Mouse (Mus musculus) forebrain, embryonic 13.5 days (tissue): ENCODE measurements around the gene Camk1d. TPM values are rescaled to one million over a fixed set of nuclear protein-coding genes. Genes with fewer than 3 reads are reported as not detected.
A peak's percentile ranks its signal among the peaks of the same experiment; 100 is the strongest.
"Not testable (repeated sequence)": the region's sequence is repeated elsewhere in the genome, so short reads cannot be mapped to it uniquely, and the experiment has no call there.

Source experiments
- ATAC-seq: fragments of 200-750 bp; cut with Nextera tagmentation; 2 replicates; pipeline ENCODE4 v1.8.0; 2017
- H3K27ac ChIP-seq: fragments of 300-500 bp; sonication (generic); 2 replicates; pipeline ENCODE4 v1.5.1; 2015; ENCODE audit warnings: inconsistent platforms, mild to moderate bottlenecking, moderate library complexity
- H3K27me3 ChIP-seq: fragments of 300-500 bp; sonication (generic); 2 replicates; pipeline ENCODE4 v1.6.1; 2015; ENCODE audit warnings: mild to moderate bottlenecking, inconsistent platforms
- H3K36me3 ChIP-seq: fragments of 300-500 bp; sonication (generic); 2 replicates; pipeline ENCODE4 v1.6.1; 2015; ENCODE audit warnings: mild to moderate bottlenecking, inconsistent platforms; ENCODE audit not compliant: poor library complexity, severe bottlenecking
- H3K4me1 ChIP-seq: fragments of 300-500 bp; sonication (generic); 2 replicates; pipeline ENCODE4 v1.6.1; 2015; ENCODE audit warnings: inconsistent platforms
- H3K4me2 ChIP-seq: fragments of 300-500 bp; sonication (generic); 2 replicates; pipeline ENCODE4 v1.6.1; 2015; ENCODE audit warnings: inconsistent platforms, mild to moderate bottlenecking, moderate library complexity
- H3K4me3 ChIP-seq: fragments of 300-500 bp; sonication (generic); 2 replicates; pipeline ENCODE4 v1.5.1; 2015; ENCODE audit warnings: mild to moderate bottlenecking, inconsistent platforms
- H3K9ac ChIP-seq: fragments of 300-500 bp; sonication (generic); 2 replicates; pipeline ENCODE4 v1.6.1; 2015; ENCODE audit warnings: mild to moderate bottlenecking, inconsistent platforms
- H3K9me3 ChIP-seq: fragments of 300-500 bp; sonication (generic); replicated peaks from 2 replicates; pipeline ENCODE4 v1.6.1; 2016; ENCODE audit warnings: inconsistent platforms
- WGBS: fragments of 180-500 bp; shearing (Covaris S2); methylation state at CpG from one replicate; pipeline ENCODE4 v1.1.7; 2015; 5-methylcytosine and 5-hydroxymethylcytosine counted together
- polyA plus RNA-seq: library from polyadenylated mRNA; unstranded; fragments of >200 nt; fragmentation: Nextera tagmentation; extraction: Ambion mirVana; gene quantifications from 2 replicates; pipeline ENCODE4 v1.2.1, GENCODE M21; 2015

Gene Camk1d
- polyA plus RNA-seq, 1 experiment from 2014 or later, result 2.8 TPM

- WGBS, result 85% methylated on average over 5 of the region's 5 CpGs
- no peaks in the 10 kb centered on the region for H3K36me3 ChIP-seq
- ATAC-seq, result no peak
- H3K27ac ChIP-seq, result no peak overlapping the region
- no peak overlapping the region for H3K9ac ChIP-seq
- no peak overlapping the region for H3K4me2 ChIP-seq
- no peaks in the 10 kb centered on the region for H3K27me3 ChIP-seq
- no peak overlapping the region for H3K4me3 ChIP-seq
- no peaks in the 10 kb centered on the region for H3K4me1 ChIP-seq
- no peaks in the 10 kb centered on the region; the same call in 1 of the 2 replicates for H3K9me3 ChIP-seq
Measured at GRCm38 (mm10) chr2:5286189-5287043, 427.9 kb downstream of the Camk1d start.

DNA sequence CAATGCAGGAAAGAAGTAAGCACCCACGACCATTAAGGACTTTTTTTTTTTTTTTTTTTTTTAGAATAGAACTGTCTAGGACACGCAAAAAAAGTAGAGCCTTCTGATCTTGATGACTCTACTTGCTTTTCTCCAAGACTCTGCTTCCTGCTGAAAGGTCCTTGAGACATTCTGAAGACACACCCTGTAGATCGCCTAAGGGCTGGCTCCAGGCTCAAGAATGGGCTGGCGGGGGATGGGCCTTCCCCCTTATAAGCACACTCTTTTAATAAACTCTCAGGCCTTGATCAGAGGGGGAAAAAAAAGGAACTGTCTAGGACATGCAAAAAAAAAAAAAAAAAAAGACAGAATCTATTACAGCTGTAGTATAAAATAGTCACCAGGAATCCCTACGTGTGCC is 430.0 kb downstream of the Camk1d start:
- no peaks in the 10 kb centered on the region for H3K4me1 ChIP-seq
- no peak overlapping the region for H3K4me2 ChIP-seq
- ATAC-seq, result no peak
- no peaks in the 10 kb centered on the region for H3K36me3 ChIP-seq
- no peak overlapping the region for H3K4me3 ChIP-seq
- no peak overlapping the region for H3K9ac ChIP-seq
- WGBS, result 83% methylated on average over 5 of the region's 5 CpGs
- no peak overlapping the region for H3K27ac ChIP-seq
- H3K9me3 ChIP-seq, result no peaks in the 10 kb centered on the region; the same call in 1 of the 2 replicates
- no peaks in the 10 kb centered on the region for H3K27me3 ChIP-seq

GRCm38 (mm10) chr2:5282623-5283022 is 431.7 kb downstream of the Camk1d start:
- Histone ChIP-seq H3K27me3 (no peaks in the 10 kb centered on the region), H3K27ac (no peak overlapping the region), H3K4me3 (no peak overlapping the region), H3K9ac (no peak overlapping the region), H3K4me2 (no peak overlapping the region), H3K9me3 (no peaks in the 10 kb centered on the region; the same call in 1 of the 2 replicates), H3K4me1 (no peaks in the 10 kb centered on the region), H3K36me3 (no peaks in the 10 kb centered on the region)
- no peak for ATAC-seq
- 68% methylated on average over 4 of the region's 4 CpGs for WGBS

GRCm38 (mm10) chr2:5267980-5268379 is 446.3 kb downstream of the Camk1d start:
- H3K27me3 ChIP-seq, result no peaks in the 10 kb centered on the region
- no peaks in the 10 kb centered on the region; the same call in 1 of the 2 replicates for H3K9me3 ChIP-seq
- no peak overlapping the region for H3K27ac ChIP-seq
- WGBS, result 70% methylated on average over 2 of the region's 2 CpGs
- ATAC-seq, result no peak
- no peak overlapping the region for H3K4me2 ChIP-seq
- no peak overlapping the region for H3K4me3 ChIP-seq
- H3K4me1 ChIP-seq, result no peaks in the 10 kb centered on the region
- no peaks in the 10 kb centered on the region for H3K36me3 ChIP-seq
- no peak overlapping the region for H3K9ac ChIP-seq

- Histone ChIP-seq H3K9ac (no peak overlapping the region), H3K4me3 (no peak overlapping the region), H3K4me2 (no peak overlapping the region), H3K27ac (peak overlapping the region; percentile 25; the same call in 1 of the 2 replicates), H3K27me3 (no peaks in the 10 kb centered on the region), H3K4me1 (peaks cover 9% of the 10 kb centered on the region; the same call in 1 of the 2 replicates), H3K9me3 (no peaks in the 10 kb centered on the region), H3K36me3 (no peaks in the 10 kb centered on the region)
- peak; percentile 67 for ATAC-seq
- 60% methylated on average over 2 of the region's 2 CpGs for WGBS
Measured at GRCm38 (mm10) chr2:5262279-5262678, 452.0 kb downstream of the Camk1d start.

GRCm38 (mm10) chr2:5258250-5258649 is 456.1 kb downstream of the Camk1d start:
- no peak for ATAC-seq
- peaks cover 9% of the 10 kb centered on the region; the same call in 1 of the 2 replicates for H3K4me1 ChIP-seq
- WGBS, result 90% methylated on average over 3 of the region's 3 CpGs

GRCm38 (mm10) chr2:5249969-5250368 is 464.3 kb downstream of the Camk1d start:
- H3K4me3 ChIP-seq, result no peak overlapping the region
- H3K4me1 ChIP-seq, result no peaks in the 10 kb centered on the region
- ATAC-seq, result peak; percentile 82; the same call in 1 of the 2 replicates
- H3K9ac ChIP-seq, result no peak overlapping the region
- 79% methylated on average over 12 of the region's 12 CpGs for WGBS
- H3K9me3 ChIP-seq, result no peaks in the 10 kb centered on the region
- peak overlapping the region; percentile 27; the same call in 1 of the 2 replicates for H3K27ac ChIP-seq
- no peaks in the 10 kb centered on the region for H3K27me3 ChIP-seq
- no peak overlapping the region for H3K4me2 ChIP-seq
- no peaks in the 10 kb centered on the region for H3K36me3 ChIP-seq

More at GRCm38 (mm10) chr2:5258250-5258649, 456.1 kb downstream of the Camk1d start:
- Histone ChIP-seq H3K4me3 (no peak overlapping the region), H3K27ac (no peak overlapping the region), H3K9ac (no peak overlapping the region), H3K36me3 (no peaks in the 10 kb centered on the region), H3K9me3 (no peaks in the 10 kb centered on the region), H3K4me2 (no peak overlapping the region), H3K27me3 (no peaks in the 10 kb centered on the region)

- not testable (repeated sequence) for H3K4me3 ChIP-seq, ATAC-seq, H3K27me3 ChIP-seq, H3K9ac ChIP-seq, H3K27ac ChIP-seq, H3K9me3 ChIP-seq, H3K4me2 ChIP-seq, H3K4me1 ChIP-seq, H3K36me3 ChIP-seq
- 95% methylated on average over 6 of the region's 6 CpGs for WGBS
Measured at GRCm38 (mm10) chr2:5249199-5249598, 465.1 kb downstream of the Camk1d start.

Other genes with a start within 250 kb of the Camk1d start
- 56.3 and 58.4 TPM in 2 replicates for gene Nudt5, start 130.5 kb upstream of the Camk1d start, polyA plus RNA-seq
- gene Cdc123, start 130.6 kb upstream of the Camk1d start, polyA plus RNA-seq, result 396 and 404 TPM in 2 replicates
- 2.0 and 2.3 TPM in 2 replicates for gene Gm13199, start 148.4 kb upstream of the Camk1d start, polyA plus RNA-seq
- 80.4 and 88.6 TPM in 2 replicates for gene Sec61a2, start 180.9 kb upstream of the Camk1d start, polyA plus RNA-seq
- gene Dhtkd1, start 228.3 kb upstream of the Camk1d start, polyA plus RNA-seq, result 4.2 and 4.6 TPM in 2 replicates
- 9.9 and 10.7 TPM in 2 replicates for gene Upf2, start 237.0 kb upstream of the Camk1d start, polyA plus RNA-seq